Mouse (Mus musculus) spleen, adult 18-20 months (tissue): ENCODE results near the gene Mtrex.
A peak's percentile ranks its signal among the peaks of the same experiment; 100 is the strongest.

ENCODE experiments used
- DNase-seq, 2 experiments: peaks; one replicate each; pipeline ENCODE4 v3.0.0; 2022; ENCODE audit warnings: mixed read lengths in 2 of 2

Mtrex gene

DNA sequence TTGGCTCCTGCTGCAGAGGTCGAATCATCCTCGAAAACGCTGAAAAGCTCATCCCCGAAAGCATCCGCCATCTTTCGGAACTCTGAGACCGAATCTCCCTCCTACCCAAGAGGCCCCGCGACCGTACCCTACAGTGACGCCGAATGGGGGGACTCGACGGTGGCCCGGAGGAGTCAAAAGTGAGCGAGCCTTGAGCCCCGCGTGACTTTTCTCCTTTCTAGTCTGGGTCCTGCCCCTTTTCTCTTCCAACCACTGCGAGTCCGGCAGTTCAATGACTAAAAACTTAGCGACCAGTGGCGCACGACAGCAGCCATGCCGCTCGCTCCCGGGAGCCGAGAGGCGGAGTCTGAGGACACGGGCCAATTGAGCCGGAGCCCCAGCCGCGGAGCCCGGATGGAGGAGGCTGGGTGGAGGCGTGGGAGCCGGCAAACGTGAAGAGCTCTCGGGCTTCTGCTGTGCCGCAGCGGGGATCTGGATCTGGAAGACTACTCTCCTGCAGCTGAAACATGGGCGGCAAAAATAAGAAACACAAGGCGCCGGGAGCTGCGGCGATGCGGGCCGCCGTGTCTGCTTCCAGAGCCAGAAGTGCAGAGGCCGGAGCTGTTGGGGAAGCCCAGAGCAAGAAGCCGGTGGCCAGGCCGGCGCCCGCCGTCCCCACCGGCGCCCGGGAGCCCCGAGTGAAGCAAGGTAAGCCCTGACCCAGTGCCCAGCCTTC is at the start of gene Mtrex, which contains the start of gene Dhx29:
Gene Mtrex, minus strand, starts transcription at position 112 of the 715 bp plus-strand sequence.
Gene Dhx29, plus strand, starts transcription at position 168 of the 715 bp plus-strand sequence.
- DNase-seq: peak; percentile 95 to 98

DNA sequence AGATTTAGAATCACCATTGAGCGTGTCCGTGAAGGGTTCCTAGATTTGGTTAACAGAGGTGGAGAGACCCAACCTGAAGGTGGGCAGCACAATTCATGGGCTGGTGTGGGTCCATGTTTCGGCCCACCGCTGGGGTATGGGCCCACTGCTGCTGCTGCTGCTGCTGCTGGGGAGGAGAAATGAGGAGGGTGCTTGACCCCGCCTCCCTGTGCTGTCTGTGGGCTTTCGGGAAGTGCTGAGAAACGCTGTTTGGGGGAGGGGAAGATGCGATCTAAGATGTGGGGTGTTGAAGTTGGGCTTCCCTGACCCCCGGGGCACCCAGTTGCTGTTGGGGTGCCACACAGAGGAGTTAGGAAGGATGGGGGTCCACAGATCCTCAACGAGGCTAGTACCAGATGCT is 49.5 kb upstream of the Mtrex start:
- no peak for DNase-seq

- DNase-seq: no peak
Observed at GRCm38 (mm10) chr13:112967267-112967666, 40.1 kb upstream of the Mtrex start.

- no peak for DNase-seq
Observed at GRCm38 (mm10) chr13:112964421-112964820, 37.2 kb upstream of the Mtrex start.

DNA sequence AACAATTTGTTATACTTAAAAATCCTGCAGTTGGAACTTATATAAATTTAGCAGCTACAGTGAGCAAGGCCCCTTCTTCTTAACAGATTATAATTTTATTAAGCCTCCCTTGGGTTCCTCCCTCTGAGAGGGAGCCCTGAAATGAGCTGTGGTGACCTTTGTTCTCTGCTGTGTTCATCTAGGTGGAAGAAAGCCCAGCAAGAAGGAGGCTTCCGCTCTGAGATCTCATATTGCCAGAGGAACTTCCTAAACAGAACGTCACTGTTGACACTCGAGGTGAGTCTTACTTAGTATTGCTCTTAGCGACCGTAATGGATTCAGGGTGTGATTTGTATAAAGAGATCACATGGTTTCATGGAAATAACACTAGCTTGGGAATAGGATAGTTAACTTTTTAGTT is 35.9 kb upstream of the Mtrex start:
- DNase-seq: no peak

DNA sequence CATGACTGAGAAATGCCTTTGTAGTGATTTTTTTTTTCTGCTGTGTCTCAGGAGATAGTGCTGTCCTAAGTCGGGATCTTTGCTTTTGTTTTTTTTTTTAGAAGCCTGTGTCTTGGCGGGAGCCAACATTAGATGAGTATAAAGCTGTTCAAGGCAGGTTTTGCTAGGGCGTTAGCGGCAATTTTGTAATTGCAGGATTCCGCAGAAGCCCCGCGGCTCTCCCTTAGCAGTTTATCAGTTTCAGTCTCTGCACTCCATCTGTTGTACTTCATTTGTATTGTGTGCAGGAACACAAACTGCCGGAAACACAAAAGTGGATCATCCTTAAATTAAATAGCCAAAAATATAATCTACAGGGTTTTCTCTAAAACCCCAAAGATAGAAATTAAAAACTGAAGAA is 26.9 kb upstream of the Mtrex start:
- DNase-seq: no peak

DNA sequence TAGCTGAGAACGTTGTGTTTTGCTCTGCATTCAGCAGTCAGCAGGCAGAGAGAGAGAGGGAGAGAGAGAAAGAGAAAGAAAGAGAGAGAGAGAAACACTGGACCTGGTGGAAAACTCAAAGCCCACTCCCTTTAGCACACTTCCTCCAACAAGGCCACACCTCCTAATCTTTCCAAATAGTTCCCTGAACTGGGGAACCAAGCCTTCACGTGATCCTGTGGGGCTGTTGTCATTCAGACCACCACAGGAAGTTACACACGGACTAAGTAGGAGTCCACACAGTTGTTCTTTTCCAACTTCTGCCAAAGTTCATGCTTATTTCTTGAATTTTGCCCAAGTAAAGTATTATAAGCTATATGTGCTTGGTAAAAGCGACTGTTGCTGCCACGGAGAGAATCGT is 18.7 kb upstream of the Mtrex start:
- no peak for DNase-seq

DNA sequence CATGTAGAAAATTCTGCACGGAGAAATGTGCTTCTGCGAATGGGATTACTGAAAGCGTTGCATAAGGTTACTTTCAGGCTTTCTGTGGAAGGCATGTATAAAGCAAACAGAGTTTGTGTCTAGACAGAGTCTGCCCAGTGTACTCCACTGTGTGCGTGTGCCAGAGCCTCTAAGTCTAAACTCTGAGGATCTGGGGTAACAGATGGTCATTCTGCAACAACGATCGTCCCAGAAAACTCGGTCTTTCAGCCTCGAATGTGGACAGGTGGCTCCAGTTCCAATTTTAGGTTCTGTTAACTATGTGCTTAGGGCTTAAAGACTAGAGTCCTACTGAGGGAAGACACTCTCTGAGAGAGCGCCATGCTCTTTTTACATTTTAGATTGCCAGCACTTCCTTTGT is 18.1 kb upstream of the Mtrex start:
- no peak for DNase-seq

DNA sequence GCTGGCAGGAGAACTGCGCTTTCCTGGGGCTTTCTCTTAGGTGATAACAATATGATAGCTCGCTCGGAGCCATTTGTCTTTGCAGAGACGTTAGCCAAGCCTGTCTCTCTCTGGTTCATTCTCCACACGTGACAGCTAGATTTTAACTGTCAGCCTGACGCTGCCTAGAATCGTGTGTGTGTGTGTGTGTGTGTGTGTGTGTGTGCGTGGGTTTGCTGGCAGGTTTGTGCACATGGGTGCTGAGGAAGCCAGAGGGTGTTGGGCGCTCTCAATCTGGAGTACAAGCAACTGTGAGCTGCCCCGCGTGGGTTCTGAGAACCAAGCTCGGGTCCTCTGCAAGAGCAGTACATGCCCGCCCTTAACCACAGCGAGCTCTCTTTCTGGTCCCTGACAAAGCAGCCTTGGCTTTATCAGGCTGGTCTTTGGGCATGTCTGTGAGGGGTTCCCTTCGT is 14.7 kb upstream of the Mtrex start:
- no peak for DNase-seq

- no peak for DNase-seq
Observed at GRCm38 (mm10) chr13:112938130-112938529, 10.9 kb upstream of the Mtrex start.

DNA sequence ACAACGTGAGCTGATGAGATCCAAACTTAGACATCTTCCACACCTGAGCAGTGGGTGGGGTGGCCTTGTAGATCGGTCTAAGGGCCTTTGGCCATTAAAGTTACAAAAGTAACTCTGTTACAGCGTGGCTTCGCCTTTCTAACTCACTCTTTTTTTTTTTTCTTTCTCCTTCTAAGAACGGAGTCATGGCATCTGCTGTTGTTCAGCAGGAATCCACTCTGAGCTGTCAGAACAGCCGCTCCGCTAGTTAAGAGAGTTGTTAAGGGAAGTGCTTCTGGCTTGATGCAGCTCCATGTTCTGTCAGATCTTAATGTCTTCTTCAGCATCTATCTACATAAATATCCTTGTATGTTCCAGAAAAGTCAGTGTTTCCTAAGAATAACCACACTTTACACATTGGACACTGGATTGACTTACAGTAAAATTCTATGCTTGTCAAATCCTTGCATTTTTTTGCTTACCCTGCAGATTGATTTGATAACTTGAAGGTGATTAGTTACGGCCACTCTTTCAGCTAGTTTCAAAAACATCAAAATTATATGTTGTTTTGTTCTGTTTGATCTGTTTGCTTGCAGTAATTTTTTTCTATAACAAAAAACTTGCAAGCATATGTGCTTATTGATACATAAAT is 955 bp upstream of the Mtrex start:
- no peak for DNase-seq

DNA sequence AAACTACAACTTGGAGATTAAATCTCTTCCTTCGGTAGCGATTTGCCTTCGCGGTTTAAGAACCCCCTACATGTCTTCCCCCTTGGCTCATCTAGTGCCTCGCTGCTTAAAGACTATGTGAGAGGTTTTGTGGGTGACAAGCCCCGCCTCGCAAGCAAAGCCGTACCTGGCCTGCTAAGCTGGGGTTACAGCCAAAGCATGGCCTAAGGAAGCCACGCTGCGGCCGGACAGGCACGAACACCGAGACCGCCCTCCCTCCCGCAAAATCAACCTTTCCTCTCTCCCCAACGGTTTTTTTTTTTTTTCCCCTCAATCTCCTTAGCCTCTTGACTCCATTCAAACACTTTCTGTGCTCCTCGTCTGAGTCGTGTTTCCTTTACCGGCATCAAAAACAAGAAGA is 402 bp downstream of the Mtrex start:
- DNase-seq: peak; percentile 18 to 31

DNA sequence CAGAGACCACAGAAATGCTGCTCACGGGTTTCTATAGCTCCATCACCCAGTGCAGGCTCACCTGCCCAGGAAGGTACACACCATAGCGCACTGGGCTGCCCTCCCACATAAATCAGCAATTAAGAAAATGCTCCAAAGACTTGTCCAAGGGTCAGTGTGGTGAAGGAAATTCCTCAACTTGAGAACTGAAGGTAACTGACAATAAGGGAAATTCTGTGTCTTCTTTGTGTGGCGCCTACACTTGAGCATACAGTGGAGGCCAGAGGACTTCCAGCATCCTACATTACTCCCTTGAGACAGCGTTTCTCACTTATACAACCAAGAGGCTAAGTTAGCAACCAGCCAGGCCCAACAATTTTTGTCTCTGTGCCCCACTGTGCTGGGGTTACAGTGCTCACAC is 1.2 kb downstream of the Mtrex start:
- no peak for DNase-seq

DNA sequence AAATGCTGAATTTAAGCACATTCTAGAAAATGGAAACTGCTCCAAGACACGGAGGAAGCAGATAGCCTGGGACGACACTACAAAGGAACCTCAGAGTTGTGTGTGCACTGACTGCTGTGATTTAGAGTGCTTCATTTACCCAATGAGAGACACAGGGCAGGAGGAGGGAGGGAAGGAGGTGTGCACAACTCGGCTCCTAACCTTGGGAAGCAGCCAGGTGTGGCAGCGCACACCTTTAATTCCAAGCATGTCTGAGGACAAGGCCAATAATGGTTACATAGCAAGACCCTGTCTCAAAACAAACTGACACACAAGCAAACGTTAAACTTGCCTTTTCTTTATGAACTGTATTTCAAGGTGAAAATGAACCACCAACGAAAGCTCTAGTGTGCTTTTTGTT is 1.9 kb downstream of the Mtrex start:
- no peak for DNase-seq

DNA sequence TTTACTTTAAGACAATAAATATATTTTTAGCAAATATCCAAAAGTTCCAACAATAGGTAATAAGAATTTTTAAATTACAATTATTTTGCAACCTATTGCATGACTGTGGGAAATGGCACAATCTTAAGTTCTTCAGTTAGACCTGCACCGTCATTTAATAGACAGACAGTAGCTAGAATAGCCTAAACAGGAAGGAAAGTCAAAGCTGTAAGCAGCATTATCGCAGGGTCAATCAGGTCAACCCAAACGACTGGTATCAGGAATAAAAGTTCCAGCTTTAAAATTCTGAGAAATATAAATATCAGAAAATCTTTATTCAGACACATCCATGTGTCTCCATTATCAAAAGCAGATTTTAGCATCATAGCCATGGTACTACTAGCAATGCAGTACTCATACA is 6.3 kb downstream of the Mtrex start:
- DNase-seq: no peak

DNA sequence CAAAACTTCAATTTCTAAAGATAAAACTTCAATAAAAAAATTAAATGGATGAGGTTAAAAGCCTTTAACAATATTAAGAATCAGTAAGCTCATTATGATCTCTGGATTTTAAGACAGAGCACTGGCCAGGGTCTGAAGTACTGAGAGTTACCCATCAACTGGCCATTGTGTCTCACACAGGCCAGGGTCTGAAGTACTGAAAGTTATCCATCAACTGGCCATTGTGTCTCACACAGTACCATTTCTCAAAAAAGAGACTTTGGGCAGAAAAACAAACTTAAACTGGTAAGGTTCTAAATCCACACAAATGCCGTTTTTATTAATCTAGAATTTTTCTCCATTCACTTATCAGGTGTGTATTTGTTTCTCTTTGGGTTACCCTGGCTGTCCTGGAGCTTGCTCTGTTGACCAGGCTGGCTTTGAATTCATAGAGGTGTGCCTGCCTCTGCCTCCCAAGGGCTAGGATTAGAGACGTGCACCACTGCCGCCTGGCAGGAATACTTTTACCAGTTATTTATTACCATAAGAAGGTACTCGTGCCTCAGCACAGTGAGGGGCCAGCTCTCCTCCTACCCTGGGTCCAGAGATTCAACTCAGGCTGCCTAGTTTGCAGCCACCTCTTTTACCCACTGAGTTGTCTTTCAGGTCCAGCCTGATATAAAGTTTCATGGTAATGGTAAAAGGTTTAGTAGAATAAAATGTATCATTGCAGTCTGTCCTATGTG is 7.9 kb downstream of the Mtrex start:
- DNase-seq: no peak

GRCm38 (mm10) chr13:112910434-112910833 is 16.8 kb downstream of the Mtrex start:
- no peak for DNase-seq

DNA sequence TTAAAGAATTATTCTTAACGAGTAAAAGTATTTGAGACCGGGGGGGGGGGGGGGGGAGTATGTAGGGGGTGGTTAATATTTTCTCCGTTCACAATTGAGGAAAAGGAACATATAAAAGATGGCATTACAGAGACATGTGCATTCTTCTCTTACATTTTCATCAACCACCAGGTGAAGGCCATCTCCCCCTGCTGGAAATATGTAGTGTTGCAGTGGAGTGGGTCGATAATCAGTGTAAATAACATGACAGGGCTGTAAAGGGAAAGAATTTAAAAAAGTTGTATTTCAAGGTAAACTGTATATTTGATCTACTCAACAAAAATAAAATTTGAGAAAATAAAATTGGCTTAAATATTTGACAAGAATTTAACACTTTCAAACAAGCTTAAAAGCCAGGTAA is 17.5 kb downstream of the Mtrex start:
- DNase-seq: peak in 1 of 2 experiments; percentile 19

- no peak for DNase-seq
Observed at GRCm38 (mm10) chr13:112902176-112902575, 25.0 kb downstream of the Mtrex start.

DNA sequence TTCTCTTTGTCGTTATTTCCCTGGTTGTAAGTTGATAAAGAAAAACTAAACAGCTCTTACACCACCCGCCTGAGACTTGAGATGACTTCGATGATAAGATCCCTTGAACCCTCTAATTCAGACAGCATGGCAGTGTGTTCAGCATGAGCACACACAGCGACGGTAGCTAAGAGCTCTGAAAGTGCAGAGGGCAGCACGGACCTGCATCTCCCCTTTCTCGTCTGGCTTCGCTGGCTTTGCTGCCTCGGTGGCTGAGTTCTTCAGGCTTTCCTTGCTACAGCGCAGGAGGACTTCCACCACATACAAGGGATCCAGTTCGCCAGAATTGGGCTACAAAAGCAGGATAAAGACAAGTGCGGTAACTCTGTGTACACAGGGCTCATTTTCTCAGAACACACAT is 40.0 kb downstream of the Mtrex start:
- DNase-seq: no peak

GRCm38 (mm10) chr13:112871500-112872266 is 55.5 kb downstream of the Mtrex start:
- DNase-seq: no peak

GRCm38 (mm10) chr13:112870039-112870690 is 57.0 kb downstream of the Mtrex start:
- no peak for DNase-seq

DNA sequence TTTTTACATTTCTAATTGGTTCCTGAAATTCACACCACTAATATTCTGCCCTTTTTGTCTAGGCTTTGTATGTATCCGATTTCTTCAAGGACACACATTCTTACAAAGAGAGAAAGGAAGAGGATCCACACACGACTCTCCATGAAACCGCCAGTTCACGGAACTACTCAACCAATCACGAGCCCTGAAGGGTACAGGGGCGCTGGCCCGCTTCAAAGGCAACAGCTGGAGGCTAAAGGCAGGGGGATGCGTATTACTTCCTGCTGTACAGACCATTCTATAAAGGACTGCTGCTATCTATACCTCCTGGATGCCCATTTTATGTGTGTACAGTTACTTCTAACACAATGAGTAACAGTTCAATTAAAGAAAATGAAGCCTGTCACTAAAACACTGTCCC is 59.8 kb downstream of the Mtrex start:
- no peak for DNase-seq
